Mouse (Mus musculus) megakaryocyte, embryonic 14.5 days (primary cell): ENCODE measurements around the gene Pdlim7. TPM values are rescaled to one million over a fixed set of nuclear protein-coding genes. Genes with fewer than 3 reads are reported as not detected.
A peak's percentile ranks its signal among the peaks of the same experiment; 100 is the strongest.

Experiments used
- H3K27me3 ChIP-seq: replicated peaks from 2 replicates; pipeline ENCODE3; 2012; ENCODE audit warnings: inconsistent platforms
- H3K36me3 ChIP-seq: replicated peaks from 2 replicates; pipeline ENCODE3; 2012; ENCODE audit warnings: low read length, inconsistent platforms, mixed read lengths
- H3K4me1 ChIP-seq: 2 replicates; pipeline ENCODE4 v1.6.1; 2012; ENCODE audit warnings: inconsistent platforms
- H3K4me3 ChIP-seq: replicated peaks from 2 replicates; pipeline ENCODE3; 2012; ENCODE audit warnings: moderate library complexity, mild to moderate bottlenecking, inconsistent platforms
- H3K9me3 ChIP-seq: 2 replicates; pipeline ENCODE4 v1.6.1; 2012; ENCODE audit warnings: inconsistent platforms
- FLI1 ChIP-seq: IDR thresholded peaks from 2 replicates; pipeline ENCODE4 v1.6.1; 2012; ENCODE audit warnings: low read length, inconsistent platforms, mixed read lengths
- GATA1 ChIP-seq: IDR thresholded peaks from 3 replicates; pipeline ENCODE4 v1.6.1; 2012; ENCODE audit warnings: mixed read lengths, low read length, inconsistent platforms, borderline replicate concordance
- polyA plus RNA-seq: library from polyadenylated mRNA; stranded (reverse); fragments of >175 nt; gene quantifications from 2 replicates; pipeline ENCODE4 v1.2.3, GENCODE M21; 2012; ENCODE audit warnings: low replicate concordance; ENCODE audit not compliant: insufficient read depth

The Pdlim7 gene
- polyA plus RNA-seq, 1 experiment = 681 TPM

DNA sequence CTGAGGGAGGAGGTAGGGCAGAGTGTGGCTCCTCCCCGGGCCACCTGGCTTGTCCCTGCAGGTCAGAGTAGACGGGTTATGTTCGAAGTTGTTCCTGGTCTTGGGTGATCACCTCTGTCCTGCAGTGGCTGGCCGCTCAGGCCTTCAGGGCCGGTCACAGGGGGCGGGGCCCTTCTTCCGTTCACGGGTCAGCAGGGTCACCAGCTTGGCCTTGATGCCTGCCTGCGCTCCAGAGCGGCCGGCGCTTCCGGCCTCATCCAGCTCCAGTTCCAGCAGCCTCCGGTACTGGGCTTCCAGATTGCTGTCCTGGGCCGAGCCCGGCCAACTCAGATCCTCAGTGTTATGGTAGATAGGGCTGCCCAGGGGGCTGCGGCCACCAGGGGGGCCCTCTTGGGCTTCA lies 9.8 kb upstream of the Pdlim7 start:
- Histone ChIP-seq H3K9me3 (peaks cover 10% of the 10 kb centered on the region), H3K27me3 (peaks cover 16% of the 10 kb centered on the region), H3K4me1 (peaks cover 55% of the 10 kb centered on the region), H3K4me3 (no peak overlapping the region), H3K36me3 (peaks cover 41% of the 10 kb centered on the region)
- TF ChIP-seq FLI1 = no peak
- no peak for TF ChIP-seq GATA1

DNA sequence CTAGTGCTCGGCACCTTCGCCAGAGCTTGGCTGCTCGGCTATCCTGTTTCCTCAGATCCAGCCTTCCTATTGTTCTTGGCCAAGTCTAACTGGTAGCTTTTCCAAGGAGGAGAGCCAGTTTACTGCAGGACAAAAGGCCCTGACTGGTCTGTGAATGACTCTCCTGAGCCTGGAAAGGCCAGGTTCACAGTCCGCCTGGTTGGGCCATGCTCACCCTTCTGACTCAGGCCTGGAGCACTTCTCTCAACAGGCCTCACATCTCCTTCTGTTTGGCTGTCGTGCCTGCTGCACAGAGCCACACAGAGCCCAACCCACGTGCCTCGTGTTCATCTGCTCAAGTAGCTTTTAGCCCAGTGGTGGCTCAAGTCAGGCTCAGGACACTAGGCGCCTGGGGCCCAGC lies 9.3 kb upstream of the Pdlim7 start:
- H3K36me3 ChIP-seq = peaks cover 41% of the 10 kb centered on the region
- H3K4me1 ChIP-seq = peaks cover 53% of the 10 kb centered on the region
- no peak overlapping the region for H3K4me3 ChIP-seq
- TF ChIP-seq GATA1 (no peak), FLI1 (no peak)
- peaks cover 10% of the 10 kb centered on the region for H3K9me3 ChIP-seq
- H3K27me3 ChIP-seq = peaks cover 16% of the 10 kb centered on the region

DNA sequence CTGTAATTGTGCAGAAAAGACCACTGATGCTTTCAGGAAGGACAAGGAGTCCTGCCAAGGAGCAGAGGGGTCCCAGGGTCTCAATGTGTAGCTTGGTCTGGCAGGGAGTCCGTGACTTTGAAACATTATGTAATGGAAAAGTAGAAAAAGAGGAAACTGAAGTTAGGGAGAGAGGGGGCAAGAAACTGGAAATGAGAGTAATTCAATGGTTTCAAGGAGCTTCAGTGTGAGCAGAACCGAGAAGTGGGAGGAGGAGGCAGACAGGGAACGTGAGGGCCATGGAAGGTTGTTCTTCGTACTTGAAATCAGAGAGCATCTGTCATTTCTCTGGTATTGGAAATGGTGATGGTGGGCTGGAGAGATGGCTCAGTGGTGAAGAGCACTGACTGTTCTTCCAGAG lies 6.1 kb upstream of the Pdlim7 start:
- Histone ChIP-seq H3K4me3 (no peak overlapping the region), H3K9me3 (peaks cover 10% of the 10 kb centered on the region), H3K27me3 (peaks cover 23% of the 10 kb centered on the region), H3K36me3 (peaks cover 22% of the 10 kb centered on the region), H3K4me1 (peaks cover 28% of the 10 kb centered on the region)
- no peak for TF ChIP-seq GATA1
- TF ChIP-seq FLI1 = no peak

DNA sequence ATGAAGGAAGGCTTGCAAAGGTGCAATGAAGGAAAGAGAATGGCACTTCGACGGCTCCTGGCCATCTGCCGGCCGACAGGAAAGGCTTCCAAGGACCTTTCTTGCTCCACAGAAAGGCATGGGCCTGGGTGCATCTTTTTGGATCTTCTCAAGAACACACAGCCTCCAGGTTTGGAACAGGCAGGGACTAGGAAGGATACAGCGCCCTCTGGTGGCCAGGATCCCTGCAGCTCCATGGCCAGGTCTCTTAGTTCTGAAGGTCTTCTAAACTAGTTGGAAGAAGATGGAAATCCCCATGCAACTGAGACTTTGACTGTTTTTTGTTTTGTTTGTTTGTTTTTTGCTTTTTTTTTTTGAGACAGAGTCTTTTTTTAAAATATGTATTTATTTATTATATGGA lies 3.5 kb upstream of the Pdlim7 start:
- peaks cover 5% of the 10 kb centered on the region for H3K36me3 ChIP-seq
- H3K9me3 ChIP-seq = peaks cover 10% of the 10 kb centered on the region
- H3K27me3 ChIP-seq = peaks cover 24% of the 10 kb centered on the region
- no peak overlapping the region for H3K4me3 ChIP-seq
- TF ChIP-seq GATA1 (no peak), FLI1 (no peak)
- peaks cover 28% of the 10 kb centered on the region for H3K4me1 ChIP-seq

DNA sequence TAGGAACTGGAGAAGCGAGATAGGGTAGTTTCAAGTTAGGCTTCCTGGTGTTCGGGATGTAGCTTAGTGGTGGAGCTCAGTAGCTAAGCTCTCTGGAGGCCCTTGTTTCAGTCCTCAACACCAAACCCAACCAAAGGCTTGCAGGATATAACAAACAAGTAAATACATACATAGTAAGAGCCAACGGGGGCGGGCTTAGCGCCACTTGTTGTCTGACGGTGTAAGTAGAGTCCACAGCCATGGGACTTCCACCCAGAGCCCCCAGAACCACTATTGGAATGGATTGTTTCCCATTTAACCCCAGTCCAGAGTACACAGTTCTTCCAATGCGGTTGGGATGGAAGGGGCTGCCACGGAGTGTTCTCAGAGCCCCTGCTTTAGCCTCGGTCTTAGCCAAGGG lies 352 bp upstream of the Pdlim7 start:
- Histone ChIP-seq H3K9me3 (no peaks in the 10 kb centered on the region), H3K4me3 (peak overlapping the region; percentile 96), H3K36me3 (peaks cover 36% of the 10 kb centered on the region), H3K27me3 (peaks cover 8% of the 10 kb centered on the region), H3K4me1 (peaks cover 55% of the 10 kb centered on the region)
- TF ChIP-seq FLI1 (no peak), GATA1 (no peak)

DNA sequence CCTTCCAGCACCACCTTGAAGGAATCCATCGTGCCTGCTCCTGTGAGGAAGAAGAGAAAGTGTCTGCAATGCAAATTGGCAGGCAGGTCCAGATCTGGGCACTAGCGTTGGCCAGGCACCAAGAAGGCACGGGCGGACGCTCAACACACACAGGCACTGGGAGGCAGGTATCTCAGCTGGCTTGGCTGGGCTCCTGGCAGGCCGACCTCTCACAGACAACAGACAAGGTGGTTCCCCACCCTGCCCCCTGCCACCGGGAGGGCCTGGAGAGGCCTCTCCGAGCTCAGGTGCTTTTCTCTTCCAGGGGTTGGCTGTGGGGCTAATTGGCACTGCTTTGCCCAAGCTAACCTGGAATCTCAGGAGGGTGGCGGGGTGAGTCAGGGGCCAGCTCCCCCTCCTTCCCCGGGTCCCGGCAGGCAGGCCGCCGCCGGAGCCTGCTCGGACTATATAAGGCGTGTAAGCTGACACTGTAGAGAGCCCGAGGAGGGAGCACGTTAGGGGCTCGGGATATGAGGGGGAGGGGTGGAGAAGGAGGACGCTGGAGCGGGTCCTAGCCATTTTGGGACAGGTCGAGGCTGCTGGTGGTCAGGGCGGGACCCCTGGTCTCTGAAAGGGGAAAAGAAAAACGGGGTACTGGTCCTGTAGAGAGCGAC lies 971 bp downstream of the Pdlim7 start:
- Histone ChIP-seq H3K4me1 (peaks cover 62% of the 10 kb centered on the region), H3K36me3 (peaks cover 49% of the 10 kb centered on the region), H3K9me3 (no peaks in the 10 kb centered on the region), H3K27me3 (peaks cover 8% of the 10 kb centered on the region), H3K4me3 (peak overlapping the region; percentile 96)
- TF ChIP-seq FLI1 = no peak
- no peak for TF ChIP-seq GATA1

DNA sequence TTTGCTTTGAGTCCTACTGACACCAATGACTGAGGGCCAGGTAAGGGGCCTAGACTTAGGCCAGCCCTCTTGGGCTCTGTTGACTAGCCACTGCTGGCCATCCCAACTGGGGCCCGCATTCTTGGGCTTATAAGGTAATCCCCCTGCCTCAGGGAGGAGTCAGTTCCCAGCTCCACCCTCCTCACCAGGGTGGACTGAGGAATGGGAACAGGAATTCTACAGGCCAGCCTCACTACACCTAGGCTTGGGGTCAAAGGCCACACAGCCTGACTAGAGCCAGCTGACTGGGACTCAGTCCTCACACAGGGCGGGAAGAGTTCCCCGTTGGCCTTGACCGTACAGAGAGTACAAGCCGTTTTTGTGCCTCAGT lies 2.0 kb downstream of the Pdlim7 start:
- no peaks in the 10 kb centered on the region for H3K9me3 ChIP-seq
- TF ChIP-seq FLI1 = no peak
- H3K4me3 ChIP-seq = peak overlapping the region; percentile 96
- H3K27me3 ChIP-seq = peaks cover 8% of the 10 kb centered on the region
- peaks cover 68% of the 10 kb centered on the region for H3K4me1 ChIP-seq
- H3K36me3 ChIP-seq = peaks cover 60% of the 10 kb centered on the region

DNA sequence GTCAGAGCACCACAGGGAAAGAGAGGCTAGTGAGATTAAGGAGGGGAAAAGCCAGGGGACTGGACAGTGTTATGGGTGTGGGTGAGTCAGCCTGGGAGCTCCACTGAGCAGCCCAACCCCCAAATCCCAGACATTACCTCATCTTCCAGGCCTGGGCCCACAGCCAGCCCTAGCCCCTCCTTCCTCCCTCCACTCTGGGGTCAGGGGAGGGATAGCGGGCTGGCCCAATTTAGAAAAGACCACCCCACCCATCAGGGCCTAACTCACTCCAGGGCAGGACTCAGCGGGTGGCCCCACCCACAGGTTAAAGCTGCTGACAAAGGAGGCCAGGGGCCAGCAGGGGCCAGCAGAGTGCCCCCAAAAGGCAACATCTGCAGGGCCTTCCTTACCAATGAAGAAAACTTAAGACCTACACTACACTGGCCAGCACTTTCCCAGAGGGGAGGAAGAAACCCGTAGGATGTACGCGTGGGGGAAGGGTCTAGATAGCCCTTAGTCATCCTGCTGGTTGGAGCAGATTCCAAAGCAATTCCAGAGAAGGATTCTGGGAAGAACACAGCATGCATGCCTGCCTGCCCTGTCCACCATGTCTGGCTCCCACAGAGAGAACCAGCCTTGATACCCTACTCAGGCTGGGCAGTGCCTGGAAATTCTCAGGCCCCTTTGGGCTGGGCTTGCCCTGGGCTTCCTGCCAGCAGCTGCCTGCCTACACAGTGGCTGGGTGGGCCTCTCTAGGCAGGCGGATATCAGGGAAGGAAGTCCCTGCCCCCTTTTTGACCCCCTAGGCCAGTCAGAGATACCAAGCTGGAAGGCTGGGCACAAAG lies 2.6 kb downstream of the Pdlim7 start:
- Histone ChIP-seq H3K27me3 (peaks cover 8% of the 10 kb centered on the region), H3K9me3 (no peaks in the 10 kb centered on the region), H3K4me1 (peaks cover 74% of the 10 kb centered on the region), H3K4me3 (peak overlapping the region; percentile 96), H3K36me3 (peaks cover 66% of the 10 kb centered on the region)
- TF ChIP-seq FLI1 = no peak
- no peak for TF ChIP-seq GATA1

DNA sequence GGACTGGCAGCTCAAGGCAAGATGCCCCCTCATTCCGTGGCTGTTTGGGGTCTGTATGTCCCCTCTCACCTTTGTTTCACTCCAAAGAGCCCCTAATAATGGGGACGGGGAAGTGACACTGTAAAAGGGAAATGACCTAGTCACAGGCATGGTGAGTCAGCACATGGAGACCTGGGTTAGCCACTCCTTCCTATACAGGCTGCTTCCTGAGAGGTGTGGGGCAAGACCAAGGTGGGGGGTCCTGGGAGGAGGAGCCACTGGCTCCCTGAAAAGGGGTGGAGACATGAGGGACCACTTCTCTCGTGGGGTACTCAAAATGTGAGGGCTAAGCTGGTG lies 3.2 kb downstream of the Pdlim7 start:
- peak overlapping the region; percentile 96 for H3K4me3 ChIP-seq
- H3K4me1 ChIP-seq = peaks cover 80% of the 10 kb centered on the region
- peaks cover 8% of the 10 kb centered on the region for H3K27me3 ChIP-seq
- peaks cover 71% of the 10 kb centered on the region for H3K36me3 ChIP-seq
- no peaks in the 10 kb centered on the region for H3K9me3 ChIP-seq
- TF ChIP-seq FLI1 (no peak), GATA1 (no peak)

DNA sequence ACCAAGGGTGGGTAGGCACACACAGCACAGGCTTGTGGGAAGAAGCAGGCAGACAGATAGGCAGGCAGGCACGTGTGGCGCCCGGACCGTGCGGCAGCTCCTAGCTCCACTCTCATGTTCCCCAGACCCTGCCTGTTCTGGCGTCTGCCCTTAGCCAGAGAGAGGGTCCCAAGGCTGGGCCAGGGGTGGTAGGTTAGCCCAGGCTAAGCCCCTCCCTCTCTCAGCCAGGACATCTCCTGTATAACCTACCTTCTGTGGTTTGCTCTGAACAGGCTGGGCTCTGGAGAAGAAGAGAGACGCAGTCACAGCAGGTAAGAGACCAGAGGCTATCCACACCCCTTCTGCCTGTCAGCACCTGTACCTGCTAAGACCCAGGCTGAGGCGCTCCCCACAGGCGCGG lies 4.9 kb downstream of the Pdlim7 start:
- TF ChIP-seq GATA1 (no peak), FLI1 (no peak)
- Histone ChIP-seq H3K27me3 (no peaks in the 10 kb centered on the region), H3K4me1 (peaks cover 90% of the 10 kb centered on the region), H3K4me3 (peak overlapping the region; percentile 50), H3K36me3 (peaks cover 89% of the 10 kb centered on the region), H3K9me3 (no peaks in the 10 kb centered on the region)

DNA sequence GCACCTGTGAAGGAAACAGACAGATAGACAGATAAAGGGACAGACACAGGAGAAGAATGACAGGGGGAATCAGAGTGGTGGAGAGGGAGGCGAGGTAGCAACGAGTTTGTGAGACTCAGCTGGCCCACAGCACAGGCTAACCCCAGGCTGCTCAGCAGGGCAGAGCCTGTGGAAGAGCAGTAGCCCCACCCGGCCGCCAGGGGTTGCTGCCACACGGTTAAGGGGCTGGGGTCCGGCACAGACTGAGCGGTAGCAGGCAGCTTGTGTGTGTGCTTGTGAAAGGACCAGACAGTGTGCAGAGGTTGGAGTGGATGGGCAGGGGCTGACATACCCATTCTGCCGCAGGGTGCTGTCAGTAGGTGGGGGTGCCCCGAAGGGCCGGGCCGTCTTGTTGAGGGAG lies 5.6 kb downstream of the Pdlim7 start:
- H3K4me1 ChIP-seq = peaks cover 97% of the 10 kb centered on the region
- H3K9me3 ChIP-seq = no peaks in the 10 kb centered on the region
- TF ChIP-seq GATA1 (no peak), FLI1 (no peak)
- no peak overlapping the region for H3K4me3 ChIP-seq
- H3K36me3 ChIP-seq = peaks cover 96% of the 10 kb centered on the region
- no peaks in the 10 kb centered on the region for H3K27me3 ChIP-seq
